Mouse (Mus musculus) bone marrow macrophage, adult 2 months (primary cell): ENCODE measurements around the gene Smtnl1. TPM values are rescaled to one million over a fixed set of nuclear protein-coding genes. Genes with fewer than 3 reads are reported as not detected.

ENCODE experiments used
- H3K27ac ChIP-seq: 2 replicates; pipeline ENCODE4 v1.5.1; 2012; ENCODE audit warnings: low read depth, low read length; ENCODE audit not compliant: insufficient read depth
- H3K4me1 ChIP-seq: 2 replicates; pipeline ENCODE4 v1.6.1; 2012; ENCODE audit warnings: low read length; ENCODE audit not compliant: control insufficient read depth, insufficient read depth
- H3K4me3 ChIP-seq: 2 replicates; pipeline ENCODE4 v1.5.1; 2012; ENCODE audit warnings: mild to moderate bottlenecking, low read length, moderate library complexity; ENCODE audit not compliant: insufficient read depth
- CTCF ChIP-seq: IDR thresholded peaks from 2 replicates; pipeline ENCODE4 v1.5.1; 2012; ENCODE audit warnings: low read depth, mild to moderate bottlenecking, low read length, moderate library complexity
- POLR2A ChIP-seq: IDR thresholded peaks from 2 replicates; pipeline ENCODE4 v1.6.1; 2012; ENCODE audit warnings: mild to moderate bottlenecking, low read depth, low read length, borderline replicate concordance
- polyA plus RNA-seq: library from polyadenylated mRNA; stranded (reverse); fragments of >200 nt; gene quantifications from 2 replicates; pipeline ENCODE4 v1.2.4, GENCODE M21; 2012; ENCODE audit not compliant: missing spikeins, insufficient read depth, insufficient read length

Smtnl1 gene
- polyA plus RNA-seq, 1 experiment = not detected

GRCm38 (mm10) chr2:84855732-84856131 is 33.3 kb upstream of the Smtnl1 start:
- Histone ChIP-seq H3K4me1 (no peaks in the 10 kb centered on the region), H3K4me3 (no peak overlapping the region), H3K27ac (no peak overlapping the region)
- TF ChIP-seq POLR2A = no peak
- peak; percentile 23; the same call in 1 of the 2 replicates for TF ChIP-seq CTCF

- H3K4me3 ChIP-seq = no peak overlapping the region
- H3K27ac ChIP-seq = no peak overlapping the region
- H3K4me1 ChIP-seq = no peaks in the 10 kb centered on the region
- TF ChIP-seq CTCF (no peak), POLR2A (no peak)
Observed at GRCm38 (mm10) chr2:84851130-84852040, 28.9 kb upstream of the Smtnl1 start.

- Histone ChIP-seq H3K27ac (no peak overlapping the region), H3K4me1 (no peaks in the 10 kb centered on the region), H3K4me3 (no peak overlapping the region)
- TF ChIP-seq CTCF = no peak
Observed at GRCm38 (mm10) chr2:84850407-84851129, 28.1 kb upstream of the Smtnl1 start.

GRCm38 (mm10) chr2:84845226-84845625 is 22.8 kb upstream of the Smtnl1 start:
- TF ChIP-seq CTCF (no peak), POLR2A (no peak)
- Histone ChIP-seq H3K27ac (no peak overlapping the region), H3K4me1 (no peaks in the 10 kb centered on the region), H3K4me3 (no peak overlapping the region)

DNA sequence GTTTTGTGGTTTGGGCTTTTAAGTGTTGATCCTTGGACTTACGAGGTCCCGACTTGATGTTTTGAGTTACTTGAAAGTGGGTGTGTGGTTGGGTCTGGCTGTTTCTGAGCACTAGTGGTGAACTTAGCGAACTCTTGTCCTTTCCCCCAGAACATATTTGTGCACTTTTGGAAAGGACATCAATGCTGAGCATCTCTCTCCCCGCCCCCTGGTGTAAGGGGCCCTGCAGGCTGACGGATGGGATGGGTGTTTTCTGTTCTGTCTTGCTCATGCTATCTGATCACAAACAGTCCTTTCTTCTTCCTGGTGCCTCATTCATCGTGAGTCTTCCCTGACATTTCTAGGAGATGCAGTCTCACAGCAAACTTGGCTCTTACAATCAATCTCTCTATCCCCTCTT is 21.2 kb upstream of the Smtnl1 start:
- H3K4me1 ChIP-seq = no peaks in the 10 kb centered on the region
- H3K4me3 ChIP-seq = no peak overlapping the region
- TF ChIP-seq CTCF (no peak), POLR2A (no peak)
- H3K27ac ChIP-seq = no peak overlapping the region

GRCm38 (mm10) chr2:84841905-84842304 is 19.5 kb upstream of the Smtnl1 start:
- H3K4me1 ChIP-seq = no peaks in the 10 kb centered on the region
- TF ChIP-seq CTCF (no peak), POLR2A (no peak)
- no peak overlapping the region for H3K4me3 ChIP-seq
- H3K27ac ChIP-seq = no peak overlapping the region

DNA sequence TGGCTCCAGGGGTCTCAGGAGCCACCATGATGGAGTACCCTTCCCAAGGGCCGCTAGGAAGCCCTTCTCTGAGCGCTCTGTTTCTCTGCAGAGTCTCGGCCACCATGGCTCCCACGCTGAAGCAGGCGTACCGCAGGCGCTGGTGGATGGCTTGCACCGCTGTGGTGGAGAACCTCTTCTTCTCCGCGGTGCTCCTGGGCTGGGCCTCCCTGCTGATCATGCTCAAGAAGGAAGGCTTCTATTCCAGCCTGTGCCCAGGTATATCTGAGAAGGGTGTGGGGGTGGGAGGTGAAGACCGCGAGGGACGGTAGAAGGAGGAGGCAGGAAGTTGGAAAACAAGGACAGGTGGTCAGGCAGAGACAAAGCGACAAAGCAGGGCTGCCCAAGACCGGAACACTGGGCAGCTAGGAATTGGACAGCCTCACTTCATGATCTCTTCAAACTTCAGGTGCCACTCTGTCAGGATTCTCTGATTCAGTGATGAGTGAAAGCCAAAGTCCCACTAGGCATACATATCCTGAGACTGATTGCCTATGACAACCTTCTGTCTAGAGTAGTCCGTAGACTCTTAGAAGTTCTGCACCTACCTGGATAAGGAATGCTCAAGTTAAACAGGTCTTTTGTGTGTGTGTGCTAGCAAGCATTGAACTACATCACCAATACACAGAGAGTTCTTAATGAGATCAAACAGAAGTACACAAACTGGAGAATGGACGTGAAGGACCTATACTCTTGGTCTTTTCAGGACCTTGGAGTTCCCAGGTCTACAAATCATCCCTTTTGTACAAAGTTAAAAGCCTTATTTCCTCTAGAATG is 18.5 kb upstream of the Smtnl1 start:
- TF ChIP-seq POLR2A = no peak
- H3K4me1 ChIP-seq = no peaks in the 10 kb centered on the region
- H3K27ac ChIP-seq = no peak overlapping the region
- peak overlapping the region; percentile 26; the same call in 1 of the 2 replicates for H3K4me3 ChIP-seq

DNA sequence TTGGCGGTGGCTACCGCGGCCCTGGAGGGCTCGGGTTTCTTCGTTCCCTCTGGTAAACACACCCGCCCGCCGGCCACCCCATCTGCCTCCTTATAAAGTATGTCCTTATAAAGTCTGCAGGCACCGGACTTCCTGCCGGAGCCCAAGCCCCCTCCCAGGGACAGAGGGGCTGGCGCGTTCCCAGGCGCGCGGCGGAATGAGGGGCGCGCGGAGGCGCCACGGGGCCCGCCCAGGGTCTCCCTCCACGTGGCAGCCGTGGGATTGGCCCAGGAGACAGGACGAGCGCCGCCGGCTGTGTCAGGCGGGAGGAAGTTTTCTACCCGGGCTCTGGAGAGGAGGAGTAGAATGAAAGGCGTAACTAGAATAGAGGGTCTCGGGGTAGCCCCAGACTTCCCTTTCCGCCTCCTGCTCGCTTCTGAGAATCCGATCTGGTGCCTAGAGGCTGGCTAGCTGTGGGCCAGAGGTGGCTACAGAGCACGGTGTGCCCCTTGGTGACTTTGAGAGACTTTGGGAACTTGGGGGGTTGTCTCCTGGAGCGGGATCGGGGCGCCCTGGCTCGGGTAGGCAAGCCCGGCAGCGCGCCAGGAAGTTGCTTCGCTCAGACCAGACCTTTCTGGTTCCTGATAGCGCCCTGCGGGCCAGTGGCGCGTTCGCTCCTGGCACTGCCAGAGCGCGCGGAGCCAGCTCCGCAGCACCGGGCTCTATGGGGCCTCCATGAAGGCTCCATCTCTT is 17.7 kb upstream of the Smtnl1 start:
- no peak for TF ChIP-seq CTCF
- no peak for TF ChIP-seq POLR2A
- peak overlapping the region; percentile 26 for H3K4me3 ChIP-seq
- H3K4me1 ChIP-seq = no peaks in the 10 kb centered on the region
- no peak overlapping the region for H3K27ac ChIP-seq
